Mouse (Mus musculus) CH12.LX (cell line): ENCODE data around the gene Zfp976. TPM values are rescaled to one million over a fixed set of nuclear protein-coding genes. Genes with fewer than 3 reads are reported as not detected.

Source experiments
- DNase-seq: peaks from one replicate; pipeline ENCODE4 v3.0.0-alpha.2; 2013; ENCODE audit errors: extremely low read depth
- H3K27ac ChIP-seq: 2 replicates; pipeline ENCODE4 v1.5.1; 2012; ENCODE audit warnings: low read depth, mild to moderate bottlenecking, control low read depth, moderate library complexity; ENCODE audit not compliant: insufficient read depth
- H3K27me3 ChIP-seq: replicated peaks from 2 replicates; pipeline ENCODE3; 2012; ENCODE audit warnings: inconsistent platforms
- H3K36me3 ChIP-seq, 2 experiments: replicated peaks in 1 of 2; 2 replicates each; pipeline versions ENCODE3 to v1.6.1; 2012; ENCODE audit warnings: inconsistent platforms in 1 of 2, low read length in 1 of 2, mild to moderate bottlenecking in 1 of 2, mixed read lengths in 1 of 2, moderate library complexity in 1 of 2; ENCODE audit not compliant: control insufficient read depth in 1 of 2, insufficient read depth in 1 of 2
- H3K4me1 ChIP-seq, 2 experiments: 2 replicates each; pipeline ENCODE4 v1.6.1; 2012; ENCODE audit warnings: inconsistent platforms in 1 of 2, moderate library complexity in 1 of 2; ENCODE audit not compliant: insufficient read depth in 2 of 2, control insufficient read depth in 1 of 2
- H3K4me2 ChIP-seq: 2 replicates; pipeline ENCODE4 v1.6.1; 2012; ENCODE audit warnings: low read depth, mild to moderate bottlenecking, control low read depth; ENCODE audit not compliant: poor library complexity, insufficient read depth, severe bottlenecking
- H3K4me3 ChIP-seq, 3 experiments: fragments of 150-350 bp in 1 of 3; sonication (generic) in 1 of 3; replicated peaks in 1 of 3; 2 replicates each; pipeline versions ENCODE3 to v1.5.1; 2011 to 2012; ENCODE audit warnings: low read depth in 2 of 3, low read length in 2 of 3, mild to moderate bottlenecking in 2 of 3, moderate library complexity in 2 of 3, control low read depth in 1 of 3, improper control_type of control experiment in 1 of 3, inconsistent platforms in 1 of 3, mixed read lengths in 1 of 3; ENCODE audit not compliant: poor library complexity in 1 of 3
- H3K79me2 ChIP-seq: replicated peaks from 2 replicates; pipeline ENCODE4 v1.6.1; 2012; ENCODE audit warnings: mild to moderate bottlenecking, moderate library complexity; ENCODE audit not compliant: control insufficient read depth, poor library complexity, insufficient read depth, severe bottlenecking; ENCODE audit errors: extremely low read depth
- H3K9ac ChIP-seq: 2 replicates; pipeline ENCODE4 v1.6.1; 2012; ENCODE audit warnings: low read depth, mild to moderate bottlenecking, control low read depth, moderate library complexity; ENCODE audit not compliant: insufficient read depth
- H3K9me3 ChIP-seq: replicated peaks from 2 replicates; pipeline ENCODE3; 2012; ENCODE audit warnings: low read length, inconsistent platforms, mixed read lengths
- CTCF ChIP-seq, 2 experiments: IDR thresholded peaks in 1 of 2; conservative IDR thresholded peaks in 1 of 2; 2 replicates each; pipeline ENCODE4 v1.5.1; 2011 to 2012; ENCODE audit warnings: low read depth in 2 of 2, low read length in 2 of 2, improper control_type of control experiment in 1 of 2, inconsistent platforms in 1 of 2, mild to moderate bottlenecking in 1 of 2, moderate library complexity in 1 of 2
- E2F4 ChIP-seq: IDR thresholded peaks from 2 replicates; pipeline ENCODE4 v1.6.1; 2011; ENCODE audit warnings: low read depth, low read length, improper control_type of control experiment; ENCODE audit not compliant: insufficient replicate concordance
- EP300 ChIP-seq: IDR thresholded peaks from 2 replicates; pipeline ENCODE4 v1.6.1; 2011; ENCODE audit warnings: low read length, improper control_type of control experiment
- GABPA ChIP-seq: IDR thresholded peaks from 2 replicates; pipeline ENCODE4 v1.6.1; 2012; ENCODE audit warnings: low read depth, low read length, improper control_type of control experiment, inconsistent platforms; ENCODE audit not compliant: insufficient replicate concordance
- HCFC1 ChIP-seq: IDR thresholded peaks from 2 replicates; pipeline ENCODE4 v1.6.1; 2012; ENCODE audit warnings: low read depth, mild to moderate bottlenecking, inconsistent platforms, low read length, improper control_type of control experiment
- IRF4 ChIP-seq: IDR thresholded peaks from 2 replicates; pipeline ENCODE4 v1.6.1; 2014; ENCODE audit warnings: low read depth, mild to moderate bottlenecking, inconsistent platforms, low read length, improper control_type of control experiment
- MAX ChIP-seq: IDR thresholded peaks from 2 replicates; pipeline ENCODE4 v1.6.1; 2011; ENCODE audit warnings: low read length, improper control_type of control experiment
- MAZ ChIP-seq: IDR thresholded peaks from 2 replicates; pipeline ENCODE4 v1.6.1; 2012; ENCODE audit warnings: low read depth, mild to moderate bottlenecking, inconsistent platforms, low read length, improper control_type of control experiment, moderate library complexity
- MXI1 ChIP-seq: IDR thresholded peaks from 2 replicates; pipeline ENCODE4 v1.6.1; 2011; ENCODE audit warnings: mild to moderate bottlenecking, low read depth, low read length, improper control_type of control experiment
- MYC ChIP-seq: IDR thresholded peaks from 2 replicates; pipeline ENCODE4 v1.6.1; 2011; ENCODE audit warnings: low read depth, mild to moderate bottlenecking, improper control_type of control experiment, low read length
- NRF1 ChIP-seq: IDR thresholded peaks from 2 replicates; pipeline ENCODE4 v1.6.1; 2014; ENCODE audit warnings: low read depth, mild to moderate bottlenecking, inconsistent platforms, low read length, improper control_type of control experiment, moderate library complexity
- POLR2AphosphoS2 ChIP-seq: IDR thresholded peaks from 2 replicates; pipeline ENCODE4 v1.6.1; 2011; ENCODE audit warnings: low read depth, low read length, improper control_type of control experiment
- TBP ChIP-seq: conservative IDR thresholded peaks from 2 replicates; pipeline ENCODE4 v1.6.1; 2011; ENCODE audit warnings: low read depth, low read length, improper control_type of control experiment
- USF1 ChIP-seq: IDR thresholded peaks from 2 replicates; pipeline ENCODE4 v1.6.1; 2014; ENCODE audit warnings: low read depth, mild to moderate bottlenecking, inconsistent platforms, low read length, improper control_type of control experiment
- USF2 ChIP-seq: conservative IDR thresholded peaks from 2 replicates; pipeline ENCODE4 v1.6.1; 2011; ENCODE audit warnings: low read depth, low read length, improper control_type of control experiment
- ZKSCAN1 ChIP-seq: IDR thresholded peaks from 2 replicates; pipeline ENCODE4 v1.6.1; 2012; ENCODE audit warnings: low read depth, inconsistent platforms, low read length, improper control_type of control experiment, borderline replicate concordance
- dilution Hi-C: fragments of 300-500 bp; cut with MboI; formaldehyde crosslinking; loops from 2 replicates; pipeline ENCODE4 v1.14.3; 2020; ENCODE audit warnings: low sequenced_read_pairs; ENCODE audit not compliant: extremely low pct_unique_long_range_greater_than_20kb, extremely low pct_ligation_motif_present
- in situ Hi-C: fragments of 300-500 bp; cut with MboI; formaldehyde crosslinking; loops from 3 replicates; pipeline ENCODE4 v1.14.3; 2019; ENCODE audit warnings: low sequenced_read_pairs, low pct_ligation_motif_present, low pct_unique_long_range_greater_than_20kb, mixed read lengths
- polyA plus RNA-seq: library from polyadenylated mRNA; unstranded; fragments of >175 nt; gene quantifications from 2 replicates; pipeline ENCODE4 v1.2.1, GENCODE M21; 2012; ENCODE audit warnings: low read depth; ENCODE audit not compliant: insufficient read length
- total RNA-seq, 2 experiments: library from RNA; depleted of rRNA; stranded (reverse); fragments of 300-350 nt in 1 of 2; fragments of >200 nt in 1 of 2; gene quantifications; 2 replicates each; pipeline ENCODE4 v1.2.3; 2012 to 2014

Gene Zfp976
- total and polyA plus RNA-seq, 3 experiments: not detected

- no peaks in the 10 kb centered on the region for H3K36me3 ChIP-seq
- no peaks in the 10 kb centered on the region for H3K4me1 ChIP-seq
- no peaks in the 10 kb centered on the region for H3K79me2 ChIP-seq
- no peak within 1 kb of the TSS for H3K27ac ChIP-seq
- H3K4me3 ChIP-seq: no peak within 1 kb of the TSS
- H3K9me3 ChIP-seq: peaks cover 3% of the 10 kb centered on the region
- no peak for DNase-seq
- dilution Hi-C loops (no loop called here), in situ Hi-C loops (no loop called here)
- TF ChIP-seq ZKSCAN1: no peak
- no peak for TF ChIP-seq USF2
- no peak for TF ChIP-seq POLR2AphosphoS2
- TF ChIP-seq MAX: no peak
- TF ChIP-seq USF1: no peak
- no peak for TF ChIP-seq IRF4
- no peak for TF ChIP-seq TBP
- no peak for TF ChIP-seq HCFC1
- no peak for TF ChIP-seq MYC
- no peak for TF ChIP-seq GABPA
- TF ChIP-seq EP300: no peak
- TF ChIP-seq MXI1: no peak
- TF ChIP-seq MAZ: no peak
- no peak for TF ChIP-seq CTCF (conservative IDR thresholded peaks at IDR 0.05 in 1 of 2, IDR thresholded peaks at IDR 0.05 in 1 of 2; ENCODE audit: low read depth in 2 of 2, low read length in 2 of 2)
- TF ChIP-seq E2F4: no peak
- TF ChIP-seq NRF1: no peak
- no peaks in the 10 kb centered on the region for H3K27me3 ChIP-seq
- H3K9ac ChIP-seq: no peak within 1 kb of the TSS
- H3K4me2 ChIP-seq: no peak within 1 kb of the TSS
These were observed 63.9 kb downstream of the Zfp976 start, which contains the start of gene Gm21028 for GRCm38 (mm10) chr7:42578488-42578887. TSS of gene Gm21028 (minus strand) at chr7:42578588.

Other genes starting within 250 kb of the Zfp976 start
- not detected in 2 replicates for gene 4933421I07Rik, start 194.5 kb downstream of the Zfp976 start, total RNA-seq (2012; rRNA removed)
- gene 4933421I07Rik, start 194.5 kb downstream of the Zfp976 start, total RNA-seq (2014; rRNA removed): not detected in 2 replicates
- gene 4933421I07Rik, start 194.5 kb downstream of the Zfp976 start, polyA plus RNA-seq: not detected in 2 replicates
- 16.7 and 18.0 TPM in 2 replicates for gene Zfp141, start 136.8 kb downstream of the Zfp976 start, total RNA-seq (2012; rRNA removed)
- 26.8 and 28.2 TPM in 2 replicates for gene Zfp141, start 136.8 kb downstream of the Zfp976 start, total RNA-seq (2014; rRNA removed)
- gene Zfp141, start 136.8 kb downstream of the Zfp976 start, polyA plus RNA-seq: 13.5 and 14.1 TPM in 2 replicates
- not detected in 2 replicates for gene Gm21028, start 64.0 kb downstream of the Zfp976 start, total RNA-seq (2012; rRNA removed)
- gene Gm21028, start 64.0 kb downstream of the Zfp976 start, total RNA-seq (2014; rRNA removed): not detected in 2 replicates
- not detected in 2 replicates for gene Gm21028, start 64.0 kb downstream of the Zfp976 start, polyA plus RNA-seq
- gene Zfp977, start 50.0 kb downstream of the Zfp976 start, total RNA-seq (2012; rRNA removed): not detected in 2 replicates
- not detected in 2 replicates for gene Zfp977, start 50.0 kb downstream of the Zfp976 start, total RNA-seq (2014; rRNA removed)
- not detected in 2 replicates for gene Zfp977, start 50.0 kb downstream of the Zfp976 start, polyA plus RNA-seq
- 1.3 and 1.8 TPM in 2 replicates for gene Zfp975, start 50.2 kb upstream of the Zfp976 start, total RNA-seq (2012; rRNA removed)
- 2.0 and 3.0 TPM in 2 replicates for gene Zfp975, start 50.2 kb upstream of the Zfp976 start, total RNA-seq (2014; rRNA removed)
- gene Zfp975, start 50.2 kb upstream of the Zfp976 start, polyA plus RNA-seq: 0.79 and 0.91 TPM in 2 replicates
- not detected in 2 replicates for gene Gm17067, start 84.4 kb upstream of the Zfp976 start, total RNA-seq (2012; rRNA removed)
- gene Gm17067, start 84.4 kb upstream of the Zfp976 start, total RNA-seq (2014; rRNA removed): not detected in 2 replicates
- gene Gm17067, start 84.4 kb upstream of the Zfp976 start, polyA plus RNA-seq: not detected in 2 replicates
- not detected in 2 replicates for gene Vmn2r62, start 150.9 kb upstream of the Zfp976 start, total RNA-seq (2012; rRNA removed)
- not detected in 2 replicates for gene Vmn2r62, start 150.9 kb upstream of the Zfp976 start, total RNA-seq (2014; rRNA removed)
- not detected in 2 replicates for gene Vmn2r62, start 150.9 kb upstream of the Zfp976 start, polyA plus RNA-seq
- gene Gm2381, start 224.6 kb upstream of the Zfp976 start, total RNA-seq (2012; rRNA removed): 0.81 and 0.84 TPM in 2 replicates
- gene Gm2381, start 224.6 kb upstream of the Zfp976 start, total RNA-seq (2014; rRNA removed): not detected in 2 replicates
- 0.08 TPM in 1 of 2 replicates, not detected in the other for gene Gm2381, start 224.6 kb upstream of the Zfp976 start, polyA plus RNA-seq